38 mouse cellular contexts compared by ENCODE assay signal in the genomic region with DNA sequence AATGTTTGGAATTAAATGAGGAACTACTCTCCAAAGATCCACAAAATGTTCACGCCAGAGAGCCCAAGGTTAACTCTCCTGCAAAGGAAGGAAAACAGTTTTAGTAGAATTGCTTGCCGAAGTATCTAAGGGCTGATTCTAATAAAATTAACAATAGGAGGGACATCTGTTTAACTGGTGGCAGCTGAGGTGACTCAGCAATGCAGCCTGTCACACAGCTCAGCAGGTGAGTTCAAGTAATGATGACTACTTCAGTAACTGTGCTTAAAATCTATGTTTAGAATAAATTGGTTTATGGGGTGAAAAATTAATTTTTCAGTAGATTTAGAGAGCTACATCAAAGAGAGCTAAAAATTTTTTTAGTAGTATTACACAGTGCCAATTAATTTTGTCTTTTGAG. TPM values are rescaled to one million over a fixed set of nuclear protein-coding genes. Genes with fewer than 3 reads are reported as not detected.
"Had no signal": no experiment of that assay in that cellular context is flagged by ENCODE, and none has a peak within 500 bp of the region (broad histone marks: within the 10 kb centered on the region; RNA-seq: fewer than 3 reads in every experiment).

No protein-coding gene starts in this region.

- H3K4me3 ChIP-seq: heart, embryonic 10.5 days; heart, embryonic 12.5 days; heart, embryonic 13.5 days; heart, embryonic 15.5 days; hindbrain, embryonic 10.5 days; hindbrain, embryonic 12.5 days; hindbrain, embryonic 13.5 days; hindbrain, embryonic 15.5 days; intestine, embryonic 15.5 days; kidney, embryonic 15.5 days; layer of hippocampus, adult 2 months had no signal

- H3K4me2 ChIP-seq: heart, embryonic 11.5 days; heart, embryonic 12.5 days; heart, embryonic 13.5 days; heart, embryonic 15.5 days; hindbrain, embryonic 12.5 days; hindbrain, embryonic 13.5 days; hindbrain, embryonic 14.5 days; hindbrain, embryonic 15.5 days; intestine, embryonic 15.5 days; kidney, embryonic 15.5 days had no signal

- ATAC-seq: hindbrain, embryonic 16.5 days; hindbrain, postnatal 0 days; inflammation-experienced regulatory T-cells, adult 6 months; intestine, embryonic 15.5 days; intestine, embryonic 16.5 days; intestine, postnatal 0 days had no signal

- H3K9ac ChIP-seq: heart, embryonic 12.5 days; heart, embryonic 13.5 days; heart, embryonic 15.5 days; hindbrain, embryonic 12.5 days; hindbrain, embryonic 13.5 days; hindbrain, embryonic 14.5 days; hindbrain, embryonic 15.5 days; intestine, embryonic 15.5 days; kidney, embryonic 15.5 days had no signal

- H3K27me3 ChIP-seq: heart, embryonic 12.5 days; heart, embryonic 13.5 days; heart, embryonic 15.5 days; hindbrain, embryonic 12.5 days; hindbrain, embryonic 13.5 days; hindbrain, embryonic 15.5 days; intestine, embryonic 15.5 days; kidney, embryonic 15.5 days had no signal

- H3K4me1 ChIP-seq: heart, embryonic 10.5 days; heart, embryonic 12.5 days; heart, embryonic 13.5 days; heart, embryonic 15.5 days; hindbrain, embryonic 10.5 days; hindbrain, embryonic 12.5 days; intestine, embryonic 15.5 days; kidney, embryonic 15.5 days had no signal

- H3K27ac ChIP-seq: heart, embryonic 10.5 days; heart, embryonic 13.5 days; heart, embryonic 15.5 days; hindbrain, embryonic 10.5 days; hindbrain, embryonic 12.5 days; hindbrain, embryonic 13.5 days; hindbrain, embryonic 14.5 days; hindbrain, embryonic 15.5 days; hindbrain, postnatal 0 days; intestine, embryonic 15.5 days; kidney, embryonic 15.5 days; kidney, postnatal 0 days; layer of hippocampus, adult 2 months had no signal

- H3K9me3 ChIP-seq: heart, embryonic 10.5 days; heart, embryonic 13.5 days; heart, embryonic 15.5 days; hindbrain, embryonic 10.5 days; hindbrain, embryonic 12.5 days; hindbrain, embryonic 13.5 days; hindbrain, embryonic 15.5 days; intestine, embryonic 15.5 days; kidney, embryonic 15.5 days had no signal

- DNase-seq: heart, postnatal 10 days; heart, postnatal 14 days; heart, postnatal 36 days; heart, postnatal 4 days; kidney, adult 11 months; kidney, adult 18-20 months; kidney, adult 2 months; kidney, adult 8-10 months; kidney, adult 9 months; kidney, postnatal 10 days; kidney, postnatal 14 days; kidney, postnatal 25 days; kidney, postnatal 36 days; kidney, postnatal 4 days; layer of hippocampus, adult 9-11 months; layer of hippocampus, postnatal 36 days had no signal

RNA-seq across cellular contexts. Expression of a gene that starts 26.7 kb away (rescaled TPM):
- polyA plus RNA-seq: heart, embryonic 13.5 days; heart, embryonic 14.5 days; inflammation-experienced regulatory T-cells, adult 6 months; intestine, embryonic 14.5 days; intestine, embryonic 15.5 days; intestine, embryonic 16.5 days; intestine, postnatal 0 days; kidney, embryonic 15.5 days; large intestine, adult 2 months had no signal
